Mouse (Mus musculus): Measurements from ENCODE around the gene Slc16a11. TPM values are rescaled to one million over a fixed set of nuclear protein-coding genes. Genes with fewer than 3 reads are reported as not detected.

Gene Slc16a11
- polyA plus RNA-seq, 1 experiment from 2014 or later: 3.3 TPM

DNA sequence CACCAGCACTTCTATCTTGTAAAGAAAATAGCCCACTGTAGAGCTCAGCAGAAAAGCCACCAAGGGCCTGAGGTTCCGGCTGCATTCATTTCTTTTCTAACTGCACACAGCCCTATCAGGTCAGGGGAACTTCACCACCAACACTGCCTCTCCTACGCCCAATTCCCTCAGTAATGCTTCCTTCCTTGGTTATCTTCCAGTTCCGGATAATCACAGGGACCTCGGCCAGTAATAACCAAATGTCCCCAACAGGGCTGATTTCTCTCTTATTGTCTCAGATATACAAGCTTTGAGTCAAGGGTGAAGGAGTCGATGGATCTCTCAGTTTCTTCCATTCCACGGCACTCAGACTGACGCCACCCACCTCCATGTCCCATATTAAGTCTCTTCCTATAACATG, 5.3 kb upstream of the Slc16a11 start:
- H3K4me3 ChIP-seq: no peak overlapping the region
- 89% methylated on average over 7 of the region's 7 CpGs for WGBS
- H3K27me3 ChIP-seq (replicated peaks): peaks cover 6% of the 10 kb centered on the region; the same call in 1 of the 2 replicates
- no peak overlapping the region for H3K9ac ChIP-seq
- H3K27ac ChIP-seq: no peak overlapping the region
- no peaks in the 10 kb centered on the region for H3K36me3 ChIP-seq
- H3K9me3 ChIP-seq: no peaks in the 10 kb centered on the region
- ATAC-seq (ENCODE audit: low FRiP score, low read depth): no peak
- H3K4me1 ChIP-seq: no peaks in the 10 kb centered on the region
- no peak overlapping the region for H3K4me2 ChIP-seq (replicated peaks)

DNA sequence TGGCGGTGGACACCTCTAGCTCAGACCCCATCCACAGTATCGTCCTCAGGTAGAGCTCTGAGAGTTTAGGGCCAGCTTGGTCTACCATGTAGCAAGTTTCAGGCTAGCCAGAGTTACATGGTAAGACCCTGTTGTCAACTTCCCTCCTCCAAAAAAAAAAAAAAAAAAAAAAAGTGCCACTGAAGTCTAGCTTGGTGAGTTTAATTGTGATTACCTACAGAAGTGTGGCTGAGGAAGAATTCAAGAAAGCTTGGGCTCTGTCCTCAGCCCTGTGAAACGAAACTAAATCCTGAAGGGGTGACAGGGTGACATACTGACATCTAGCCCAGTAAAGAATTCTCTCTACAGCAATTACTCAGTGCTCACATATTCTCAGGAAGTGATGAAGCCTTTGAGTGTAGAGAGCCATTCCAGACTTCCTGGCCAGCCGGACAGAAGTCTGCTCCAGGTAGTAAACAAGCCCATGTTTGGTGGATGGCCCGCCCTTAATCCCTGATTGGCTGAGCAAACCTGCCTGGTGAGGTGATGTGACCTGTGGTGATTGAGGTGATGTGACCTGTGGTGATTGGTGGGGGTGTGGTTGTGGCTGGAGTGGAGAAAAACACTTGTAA, 3.7 kb upstream of the Slc16a11 start:
- no peak for ATAC-seq (ENCODE audit: low FRiP score, low read depth)
- Histone ChIP-seq H3K4me1 (peaks cover 4% of the 10 kb centered on the region; the same call in 1 of the 2 replicates), H3K4me3 (no peak overlapping the region), H3K36me3 (no peaks in the 10 kb centered on the region), H3K4me2 (replicated peaks) (no peak overlapping the region), H3K9me3 (no peaks in the 10 kb centered on the region), H3K27ac (no peak overlapping the region), H3K9ac (no peak overlapping the region), H3K27me3 (replicated peaks) (peaks cover 22% of the 10 kb centered on the region)
- WGBS: 77% methylated on average over 5 of the region's 5 CpGs

DNA sequence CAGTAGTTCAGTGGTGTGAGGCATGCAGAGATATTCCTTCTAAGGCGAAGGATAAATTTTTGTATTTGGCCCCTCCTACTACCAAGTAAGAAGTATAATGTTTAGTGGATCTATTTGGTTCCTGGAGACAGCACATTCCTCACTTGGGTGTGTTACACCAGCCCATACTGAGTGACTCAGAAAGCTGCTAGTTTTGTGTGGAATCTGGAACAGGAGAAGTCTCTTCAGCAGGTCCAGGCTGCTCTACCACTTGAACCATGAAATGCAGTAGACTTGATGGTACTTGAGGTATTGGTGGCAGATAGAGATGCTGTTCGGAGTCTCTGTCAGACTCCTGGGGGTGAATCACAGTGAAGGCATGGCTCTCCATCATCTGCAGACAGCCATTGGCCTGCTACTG, 1.9 kb upstream of the Slc16a11 start:
- no peak overlapping the region for H3K9ac ChIP-seq
- no peaks in the 10 kb centered on the region for H3K9me3 ChIP-seq
- no peak overlapping the region for H3K4me3 ChIP-seq
- 0 out of 2 replicates have a peak, but pooled peaks cover under 1% of the 10 kb centered on the region for H3K36me3 ChIP-seq
- no peak overlapping the region for H3K27ac ChIP-seq
- peaks cover 22% of the 10 kb centered on the region for H3K4me1 ChIP-seq
- WGBS: 94% methylated on average over 2 of the region's 2 CpGs
- no peak for ATAC-seq (ENCODE audit: low FRiP score, low read depth)
- H3K27me3 ChIP-seq (replicated peaks): peaks cover 40% of the 10 kb centered on the region
- H3K4me2 ChIP-seq (replicated peaks): no peak overlapping the region

DNA sequence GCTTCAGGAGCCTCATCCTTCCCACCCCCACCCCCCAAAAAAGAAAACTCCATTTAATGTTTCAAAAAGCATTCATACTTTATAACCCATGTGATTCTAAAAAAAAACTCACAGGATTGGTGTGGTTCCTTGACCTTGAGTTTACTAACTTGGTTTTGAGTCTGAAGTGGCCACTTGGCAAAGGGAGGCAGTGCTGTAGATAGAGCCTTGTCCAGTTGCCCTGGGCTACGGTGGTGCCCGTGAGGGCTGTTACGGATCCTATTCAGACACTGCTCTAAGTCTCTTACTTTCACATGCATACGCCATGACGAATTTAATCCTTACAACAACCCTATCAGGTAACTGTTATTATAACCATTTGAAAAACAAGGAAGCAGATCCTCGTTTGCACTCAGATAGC, 580 bp upstream of the Slc16a11 start:
- H3K27ac ChIP-seq: no peak overlapping the region
- no peak overlapping the region for H3K4me2 ChIP-seq (replicated peaks)
- peaks cover 23% of the 10 kb centered on the region for H3K4me1 ChIP-seq
- no peak overlapping the region for H3K9ac ChIP-seq
- 83% methylated on average over 6 of the region's 6 CpGs for WGBS
- peaks cover 6% of the 10 kb centered on the region; the same call in 1 of the 2 replicates for H3K36me3 ChIP-seq
- H3K4me3 ChIP-seq: no peak overlapping the region
- peaks cover 50% of the 10 kb centered on the region for H3K27me3 ChIP-seq (replicated peaks)
- no peaks in the 10 kb centered on the region for H3K9me3 ChIP-seq
- no peak for ATAC-seq (ENCODE audit: low FRiP score, low read depth)

DNA sequence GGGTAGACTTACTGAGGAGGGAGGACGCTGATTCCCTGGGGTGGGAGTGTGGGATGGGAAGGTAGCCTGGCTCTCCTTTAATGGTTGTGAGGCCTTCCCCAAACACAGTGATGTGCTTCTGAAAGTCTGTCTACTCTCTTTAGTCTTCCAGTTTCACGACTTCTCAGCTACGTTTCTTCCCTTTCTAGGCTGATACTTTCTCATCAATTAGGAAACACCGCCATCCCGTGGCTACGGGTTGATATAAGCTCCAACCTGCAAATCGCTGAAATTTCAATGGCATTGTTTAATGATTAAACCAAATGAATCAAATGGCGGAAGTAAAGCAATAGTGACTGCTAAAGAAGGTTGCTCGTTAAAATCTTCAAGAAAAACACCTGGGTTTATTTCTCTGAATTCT, 344 bp downstream of the Slc16a11 start:
- Histone ChIP-seq H3K9me3 (no peaks in the 10 kb centered on the region), H3K4me1 (peaks cover 23% of the 10 kb centered on the region), H3K27ac (no peak overlapping the region), H3K36me3 (peaks cover 15% of the 10 kb centered on the region), H3K4me2 (replicated peaks) (no peak overlapping the region), H3K27me3 (replicated peaks) (peaks cover 58% of the 10 kb centered on the region), H3K9ac (no peak overlapping the region), H3K4me3 (no peak overlapping the region)
- WGBS: 8% methylated on average over 9 of the region's 9 CpGs
- no peak for ATAC-seq (ENCODE audit: low FRiP score, low read depth)

DNA sequence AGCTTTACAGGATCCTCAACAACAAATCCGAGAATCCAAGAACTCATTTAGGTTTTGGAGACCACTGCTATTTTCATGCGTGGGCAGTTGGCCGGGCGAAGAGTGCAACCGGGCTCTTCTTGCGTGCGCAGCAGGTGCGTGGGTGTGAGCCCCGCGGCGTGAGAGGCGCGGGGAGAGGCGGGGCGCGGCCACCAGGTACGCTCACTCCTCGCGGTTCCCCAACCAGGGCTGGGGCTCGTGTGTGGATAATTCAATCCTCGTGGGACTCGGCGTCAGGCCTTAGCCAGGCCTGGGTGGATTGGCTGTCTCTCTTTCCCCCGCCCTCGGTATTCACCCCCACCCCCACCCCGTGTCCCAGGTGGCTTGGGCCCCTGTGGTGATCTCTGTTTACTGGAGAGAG, 1.2 kb downstream of the Slc16a11 start:
- H3K4me2 ChIP-seq (replicated peaks): peak overlapping the region; percentile 54
- ATAC-seq (ENCODE audit: low FRiP score, low read depth): no peak
- peaks cover 29% of the 10 kb centered on the region for H3K4me1 ChIP-seq
- peak overlapping the region; percentile 32 for H3K4me3 ChIP-seq
- H3K27me3 ChIP-seq (replicated peaks): peaks cover 58% of the 10 kb centered on the region
- H3K9me3 ChIP-seq: no peaks in the 10 kb centered on the region
- WGBS: 6% methylated on average over 26 of the region's 26 CpGs
- H3K9ac ChIP-seq: peak overlapping the region; percentile 51
- no peak overlapping the region for H3K27ac ChIP-seq
- peaks cover 15% of the 10 kb centered on the region for H3K36me3 ChIP-seq

DNA sequence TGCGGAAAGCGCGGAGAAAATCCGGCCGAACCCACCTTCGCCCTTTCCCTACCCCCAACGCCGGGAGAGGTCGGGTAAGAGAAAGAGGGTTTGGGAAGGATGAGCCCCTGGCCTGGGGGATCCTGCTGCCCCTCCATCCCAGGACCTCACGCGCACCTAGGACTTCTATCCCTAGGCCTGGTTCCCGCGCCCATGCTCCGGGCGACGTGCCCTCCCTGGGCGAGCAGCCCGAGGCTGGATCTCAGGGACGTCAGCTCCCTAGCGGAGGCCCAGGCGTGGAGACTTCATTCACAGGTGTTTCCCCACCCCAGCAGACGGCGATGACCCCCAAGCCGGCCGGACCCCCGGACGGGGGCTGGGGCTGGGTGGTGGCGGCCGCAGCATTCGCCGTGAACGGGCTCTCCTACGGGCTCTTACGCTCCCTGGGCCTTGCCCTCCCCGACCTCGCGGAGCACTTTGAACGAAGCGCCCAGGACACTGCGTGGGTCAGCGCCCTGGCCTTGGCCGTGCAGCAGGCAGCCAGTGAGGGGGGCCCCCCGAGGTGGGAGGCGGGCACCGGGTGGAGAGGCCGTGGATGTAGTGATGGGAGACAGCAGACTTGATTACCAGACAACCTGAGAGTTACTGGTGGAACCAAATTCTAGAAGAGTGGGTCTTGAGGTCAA, 1.8 kb downstream of the Slc16a11 start:
- WGBS: 2% methylated on average over 46 of the region's 46 CpGs
- peak; percentile 39 for ATAC-seq (ENCODE audit: low FRiP score, low read depth)
- peaks cover 63% of the 10 kb centered on the region for H3K27me3 ChIP-seq (replicated peaks)

DNA sequence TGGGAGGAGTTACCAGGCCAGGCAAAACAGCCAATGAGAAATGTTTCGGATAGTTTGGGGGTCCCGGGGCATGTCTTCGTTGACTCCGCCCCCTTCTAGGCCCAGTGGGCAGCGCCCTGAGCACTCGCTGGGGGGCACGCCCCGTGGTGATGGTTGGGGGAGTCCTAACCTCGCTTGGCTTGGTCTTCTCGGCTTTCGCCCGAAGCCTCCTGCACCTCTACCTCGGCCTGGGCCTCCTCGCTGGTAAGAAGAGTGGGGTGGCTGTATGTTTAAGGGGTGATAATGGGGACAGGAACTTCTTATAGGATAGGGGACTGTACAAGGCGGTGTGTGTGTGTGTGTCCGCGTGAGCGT, 2.3 kb downstream of the Slc16a11 start:
- peaks cover 15% of the 10 kb centered on the region for H3K36me3 ChIP-seq
- peak overlapping the region; percentile 32 for H3K4me3 ChIP-seq
- peaks cover 63% of the 10 kb centered on the region for H3K27me3 ChIP-seq (replicated peaks)
- H3K4me1 ChIP-seq: peaks cover 40% of the 10 kb centered on the region
- 3% methylated on average over 18 of the region's 18 CpGs for WGBS
- H3K9me3 ChIP-seq: no peaks in the 10 kb centered on the region
- H3K27ac ChIP-seq: no peak overlapping the region
- peak overlapping the region; percentile 54 for H3K4me2 ChIP-seq (replicated peaks)
- ATAC-seq (ENCODE audit: low FRiP score, low read depth): no peak
- 0 out of 2 replicates have a peak overlapping the region, but pooled peaks have one; percentile 51 for H3K9ac ChIP-seq

More for the DNA sequence above, 1.8 kb downstream of the Slc16a11 start:
- Histone ChIP-seq H3K9me3 (no peaks in the 10 kb centered on the region), H3K4me1 (peaks cover 35% of the 10 kb centered on the region), H3K36me3 (peaks cover 15% of the 10 kb centered on the region), H3K4me3 (peak overlapping the region; percentile 32), H3K27ac (no peak overlapping the region), H3K9ac (peak overlapping the region; percentile 51), H3K4me2 (replicated peaks) (peak overlapping the region; percentile 54)

DNA sequence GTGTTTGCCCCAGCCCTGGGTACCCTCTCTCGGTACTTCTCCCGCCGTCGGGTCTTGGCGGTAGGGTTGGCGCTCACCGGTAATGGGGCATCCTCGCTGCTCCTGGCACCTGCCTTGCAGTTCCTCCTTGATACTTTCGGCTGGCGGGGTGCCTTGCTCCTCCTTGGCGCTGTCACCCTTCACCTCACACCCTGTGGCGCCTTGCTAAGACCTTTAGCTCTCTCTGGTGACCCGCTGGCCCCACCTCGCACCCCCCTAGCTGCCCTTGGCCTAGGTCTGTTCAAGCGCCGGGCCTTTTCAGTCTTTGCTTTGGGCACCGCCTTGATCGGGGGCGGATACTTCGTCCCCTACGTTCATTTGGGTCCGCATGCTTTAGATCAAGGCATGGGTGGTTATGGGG, 2.7 kb downstream of the Slc16a11 start:
- Histone ChIP-seq H3K9me3 (no peaks in the 10 kb centered on the region), H3K4me3 (no peak overlapping the region), H3K27ac (no peak overlapping the region), H3K4me1 (peaks cover 44% of the 10 kb centered on the region), H3K36me3 (peaks cover 15% of the 10 kb centered on the region), H3K27me3 (replicated peaks) (peaks cover 63% of the 10 kb centered on the region), H3K9ac (no peak overlapping the region), H3K4me2 (replicated peaks) (peak overlapping the region; percentile 54; the same call in 1 of the 2 replicates)
- WGBS: 9% methylated on average over 22 of the region's 22 CpGs
- ATAC-seq (ENCODE audit: low FRiP score, low read depth): no peak

DNA sequence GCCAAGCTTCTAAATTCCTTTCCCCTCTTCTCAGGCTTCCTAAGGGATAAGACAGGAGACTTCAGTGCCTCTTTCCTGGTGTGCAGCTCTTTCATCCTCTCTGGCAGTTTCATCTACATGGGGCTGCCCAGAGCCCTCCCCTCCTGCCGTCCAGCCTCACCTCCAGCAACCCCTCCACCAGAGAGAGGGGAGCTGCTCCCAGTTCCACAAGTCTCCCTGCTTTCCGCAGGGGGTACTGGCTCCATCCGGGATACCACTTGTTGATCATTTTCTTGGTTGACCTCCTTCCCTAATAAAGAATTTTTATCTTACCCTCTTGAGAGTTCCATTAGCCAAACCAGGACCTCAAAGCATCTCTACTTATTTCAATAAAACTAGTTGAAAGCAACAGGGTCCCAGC, 3.6 kb downstream of the Slc16a11 start:
- 59% methylated on average over 3 of the region's 3 CpGs for WGBS
- no peak overlapping the region; the same call in 1 of the 2 replicates for H3K4me2 ChIP-seq (replicated peaks)
- no peak overlapping the region for H3K9ac ChIP-seq
- ATAC-seq (ENCODE audit: low FRiP score, low read depth): no peak
- no peak overlapping the region for H3K27ac ChIP-seq
- peaks cover 46% of the 10 kb centered on the region for H3K4me1 ChIP-seq
- peaks cover 63% of the 10 kb centered on the region for H3K27me3 ChIP-seq (replicated peaks)
- no peaks in the 10 kb centered on the region for H3K9me3 ChIP-seq
- H3K4me3 ChIP-seq: no peak overlapping the region
- peaks cover 15% of the 10 kb centered on the region for H3K36me3 ChIP-seq

DNA sequence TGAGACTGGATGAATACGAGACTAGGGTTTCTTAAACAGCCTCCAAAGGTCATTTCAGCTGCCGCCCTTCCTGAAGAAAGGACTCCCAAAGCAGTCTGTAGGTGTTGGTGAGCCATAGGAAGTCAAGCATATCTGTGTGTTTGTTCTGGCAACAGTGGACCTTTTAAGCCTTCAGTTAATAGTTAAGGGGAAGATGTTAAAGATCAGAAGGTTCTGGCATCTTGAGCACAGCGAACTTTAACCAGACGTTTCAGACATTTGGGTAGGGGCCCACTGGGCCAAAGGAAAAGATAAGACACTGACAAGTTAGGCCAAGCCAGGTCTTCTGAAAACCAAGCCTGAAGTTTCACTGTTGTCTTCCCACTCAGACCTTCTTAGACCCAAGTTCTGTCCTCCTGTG, 5.5 kb downstream of the Slc16a11 start:
- no peak for ATAC-seq (ENCODE audit: low FRiP score, low read depth)
- Histone ChIP-seq H3K27ac (no peak overlapping the region), H3K9ac (no peak overlapping the region), H3K9me3 (no peaks in the 10 kb centered on the region), H3K4me1 (peaks cover 57% of the 10 kb centered on the region), H3K36me3 (peaks cover 15% of the 10 kb centered on the region), H3K4me2 (replicated peaks) (no peak overlapping the region), H3K27me3 (replicated peaks) (peaks cover 52% of the 10 kb centered on the region), H3K4me3 (no peak overlapping the region)
- 91% methylated on average over 4 of the region's 4 CpGs for WGBS

DNA sequence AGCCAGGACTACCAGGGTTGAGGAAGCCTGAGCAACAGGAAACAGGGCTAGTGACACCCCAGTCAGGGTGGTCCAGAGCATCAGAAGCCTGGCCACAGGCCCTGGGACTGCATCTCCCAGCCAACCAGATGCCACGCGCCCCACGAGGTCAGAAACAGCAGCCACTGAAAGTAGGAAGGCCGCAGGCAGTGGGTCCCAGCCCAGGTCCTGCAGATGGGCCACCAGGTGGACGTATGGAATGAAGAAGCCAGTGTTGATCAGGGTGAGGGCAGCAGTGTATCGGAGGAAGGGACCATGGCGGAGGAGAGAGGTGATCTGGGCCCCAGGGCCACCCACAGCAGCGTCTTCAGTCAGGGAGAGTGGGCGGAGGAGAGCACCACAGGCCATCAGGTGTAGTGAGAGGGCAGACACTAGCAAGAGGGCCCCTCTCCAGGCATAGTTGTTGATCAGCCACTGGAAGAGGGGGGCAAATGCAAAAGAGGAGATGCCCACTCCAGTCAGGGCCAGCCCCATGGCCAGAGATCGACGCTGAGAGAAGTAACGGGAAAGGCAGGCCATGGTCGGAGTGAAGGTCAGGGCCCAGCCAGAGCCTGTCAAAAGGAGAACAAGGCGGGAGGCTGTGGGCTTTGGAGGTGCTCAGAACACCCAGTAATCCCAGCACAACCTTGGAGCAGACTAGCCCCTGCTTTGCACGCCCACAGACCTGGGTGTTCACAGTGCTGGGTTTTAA, 6.4 kb downstream of the Slc16a11 start:
- peaks cover 53% of the 10 kb centered on the region for H3K4me1 ChIP-seq
- WGBS: 89% methylated on average over 15 of the region's 15 CpGs
- peaks cover 43% of the 10 kb centered on the region for H3K27me3 ChIP-seq (replicated peaks)
- H3K27ac ChIP-seq: no peak overlapping the region
- H3K4me2 ChIP-seq (replicated peaks): peak overlapping the region; percentile 88
- H3K9me3 ChIP-seq: no peaks in the 10 kb centered on the region
- H3K36me3 ChIP-seq: peaks cover 15% of the 10 kb centered on the region
- ATAC-seq (ENCODE audit: low FRiP score, low read depth): no peak
- peak overlapping the region; percentile 30 for H3K9ac ChIP-seq
- no peak overlapping the region for H3K4me3 ChIP-seq
